Mouse (Mus musculus): ENCODE measurements around the gene Ccnt2. TPM values are rescaled to one million over a fixed set of nuclear protein-coding genes. Genes with fewer than 3 reads are reported as not detected.

Gene Ccnt2
- polyA plus RNA-seq, 1 experiment from 2014 or later = 80.8 TPM

GRCm38 (mm10) chr1:127838602-127839001, 64.6 kb downstream of the Ccnt2 start:
- Histone ChIP-seq H3K4me1 (ENCODE audit: control insufficient read depth, insufficient read depth, low read length) (no peaks in the 10 kb centered on the region), H3K27me3 (ENCODE audit: control insufficient read depth, insufficient read depth, low read length) (no peaks in the 10 kb centered on the region), H3K4me3 (replicated peaks; ENCODE audit: low read length) (no peak overlapping the region), H3K9ac (ENCODE audit: low read length) (no peak overlapping the region), H3K4me2 (ENCODE audit: low read depth, low read length) (no peak overlapping the region), H3K9me3 (replicated peaks; ENCODE audit: control insufficient read depth, low read length) (no peaks in the 10 kb centered on the region), H3K27ac (ENCODE audit: low read length) (no peak overlapping the region), H3K36me3 (ENCODE audit: control insufficient read depth, insufficient read depth, low read length) (no peaks in the 10 kb centered on the region)
- WGBS = 52% methylated on average over 1 of the region's 1 CpGs
- no peak for ATAC-seq (ENCODE audit: insufficient read depth, low FRiP score)

GRCm38 (mm10) chr1:127845472-127845871, 71.5 kb downstream of the Ccnt2 start:
- no peak overlapping the region for H3K9ac ChIP-seq (ENCODE audit: low read length)
- no peaks in the 10 kb centered on the region for H3K27me3 ChIP-seq (ENCODE audit: control insufficient read depth, insufficient read depth, low read length)
- H3K27ac ChIP-seq (ENCODE audit: low read length) = no peak overlapping the region
- H3K4me1 ChIP-seq (ENCODE audit: control insufficient read depth, insufficient read depth, low read length) = no peaks in the 10 kb centered on the region
- H3K36me3 ChIP-seq (ENCODE audit: control insufficient read depth, insufficient read depth, low read length) = no peaks in the 10 kb centered on the region
- H3K9me3 ChIP-seq (replicated peaks; ENCODE audit: control insufficient read depth, low read length) = no peaks in the 10 kb centered on the region
- ATAC-seq (ENCODE audit: insufficient read depth, low FRiP score) = no peak
- H3K4me3 ChIP-seq (replicated peaks; ENCODE audit: low read length) = no peak overlapping the region
- no peak overlapping the region for H3K4me2 ChIP-seq (ENCODE audit: low read depth, low read length)
- 84% methylated on average over 5 of the region's 5 CpGs for WGBS

- Histone ChIP-seq H3K4me3 (replicated peaks; ENCODE audit: low read length) (no peak overlapping the region), H3K4me2 (ENCODE audit: low read depth, low read length) (no peak overlapping the region), H3K9ac (ENCODE audit: low read length) (no peak overlapping the region), H3K27me3 (ENCODE audit: control insufficient read depth, insufficient read depth, low read length) (no peaks in the 10 kb centered on the region), H3K4me1 (ENCODE audit: control insufficient read depth, insufficient read depth, low read length) (no peaks in the 10 kb centered on the region), H3K27ac (ENCODE audit: low read length) (no peak overlapping the region), H3K9me3 (replicated peaks; ENCODE audit: control insufficient read depth, low read length) (peaks cover 6% of the 10 kb centered on the region; the same call in 1 of the 2 replicates), H3K36me3 (ENCODE audit: control insufficient read depth, insufficient read depth, low read length) (no peaks in the 10 kb centered on the region)
- 69% methylated on average over 7 of the region's 7 CpGs for WGBS
- ATAC-seq (ENCODE audit: insufficient read depth, low FRiP score) = no peak
These were observed 76.2 kb downstream of the Ccnt2 start for GRCm38 (mm10) chr1:127850075-127850610.

GRCm38 (mm10) chr1:127854486-127855222, 80.7 kb downstream of the Ccnt2 start, which contains the start of gene Map3k19:
Gene Map3k19, minus strand, starts transcription at chr1:127855031.
- 71% methylated on average over 14 of the region's 14 CpGs for WGBS
- no peak for ATAC-seq (ENCODE audit: insufficient read depth, low FRiP score)
- H3K27ac ChIP-seq (ENCODE audit: low read length) = no peak within 1 kb of the TSS
- no peaks in the 10 kb centered on the region for H3K4me1 ChIP-seq (ENCODE audit: control insufficient read depth, insufficient read depth, low read length)
- no peak within 1 kb of the TSS for H3K9ac ChIP-seq (ENCODE audit: low read length)
- H3K9me3 ChIP-seq (replicated peaks; ENCODE audit: control insufficient read depth, low read length) = peaks cover 6% of the 10 kb centered on the region; the same call in 1 of the 2 replicates
- H3K27me3 ChIP-seq (ENCODE audit: control insufficient read depth, insufficient read depth, low read length) = no peaks in the 10 kb centered on the region
- no peak within 1 kb of the TSS for H3K4me3 ChIP-seq (replicated peaks; ENCODE audit: low read length)
- H3K36me3 ChIP-seq (ENCODE audit: control insufficient read depth, insufficient read depth, low read length) = no peaks in the 10 kb centered on the region
- H3K4me2 ChIP-seq (ENCODE audit: low read depth, low read length) = no peak within 1 kb of the TSS

Other genes with a start within 250 kb of the Ccnt2 start
- gene Tmem163, start 94.6 kb upstream of the Ccnt2 start, polyA plus RNA-seq (2015; fragmentation: Nextera tagmentation; extraction: Ambion mirVana) = 0.45 and 0.71 TPM in 2 replicates
- gene Acmsd, start 44.8 kb upstream of the Ccnt2 start, polyA plus RNA-seq (2015; fragmentation: Nextera tagmentation; extraction: Ambion mirVana) = 0.36 and 0.39 TPM in 2 replicates
- not detected in 2 replicates for gene Map3k19, start 80.9 kb downstream of the Ccnt2 start, polyA plus RNA-seq (2015; fragmentation: Nextera tagmentation; extraction: Ambion mirVana)
- 25.2 and 25.6 TPM in 2 replicates for gene Rab3gap1, start 94.6 kb downstream of the Ccnt2 start, polyA plus RNA-seq (2015; fragmentation: Nextera tagmentation; extraction: Ambion mirVana)